ENCODE assay signal across 9 mouse cellular contexts in genomic region chr1:133397483-133398237, GRCm38 (mm10). TPM values are rescaled to one million over a fixed set of nuclear protein-coding genes. Genes with fewer than 3 reads are reported as not detected.
DNase-seq lines count a peak whose midpoint lies in the region; ATAC-seq and TF ChIP-seq lines count a peak whose summit lies in the region.
"Had no signal": no experiment of that assay in that cellular context is flagged by ENCODE, and none has a peak within 500 bp of the region (broad histone marks: within the 10 kb centered on the region; RNA-seq: fewer than 3 reads in every experiment).

No protein-coding gene starts in this region.

- 0 out of 2 replicates have a peak, but pooled peaks have one; percentile 27 for ATAC-seq in frontal cortex, adult (ENCODE audit: low TSS enrichment)
- ATAC-seq in forebrain, embryonic 13.5 days, result peak; percentile 57; the same call in 1 of the 2 replicates
- ATAC-seq in hindbrain, postnatal 0 days, result peak; percentile 72

- H3K9me3 ChIP-seq in forebrain, embryonic 13.5 days (replicated peaks), result no peaks in the 10 kb centered on the region
- H3K9me3 ChIP-seq in hindbrain, postnatal 0 days (ENCODE audit: low read length), result no peaks in the 10 kb centered on the region

- under 1% methylated on average over 17 of the region's 17 CpGs for WGBS in forebrain, embryonic 13.5 days
- WGBS in hindbrain, postnatal 0 days, result 7% methylated on average over 17 of the region's 17 CpGs

- H3K4me1 ChIP-seq in forebrain, embryonic 13.5 days, result peaks cover 22% of the 10 kb centered on the region
- peaks cover 11% of the 10 kb centered on the region; the same call in 1 of the 2 replicates for H3K4me1 ChIP-seq in hindbrain, postnatal 0 days (ENCODE audit: insufficient read depth, low read length)

- TF ChIP-seq CTCF in hindbrain, postnatal 0 days (IDR thresholded peaks at IDR 0.05; ENCODE audit: low read depth), result no peak

- H3K27ac ChIP-seq in forebrain, embryonic 13.5 days, result peak overlapping the region; percentile 66
- peak overlapping the region; percentile 77 for H3K27ac ChIP-seq in hindbrain, postnatal 0 days

- H3K27me3 ChIP-seq in forebrain, embryonic 13.5 days, result peaks cover 22% of the 10 kb centered on the region; the same call in 1 of the 2 replicates
- H3K27me3 ChIP-seq in hindbrain, postnatal 0 days (ENCODE audit: insufficient read depth, low read length), result no peaks in the 10 kb centered on the region

- DNase-seq in frontal cortex, postnatal 14 days (ENCODE audit: low spot score in 2 of 2), result no peak
- DNase-seq in hindbrain, postnatal 0 days (ENCODE audit: low spot score), result peak; percentile 51
- peak; percentile 59 for DNase-seq in lung, postnatal 36 days
- DNase-seq in adrenal gland, adult 8-10 months, result no peak
- no peak for DNase-seq in ovary, postnatal 36 days (ENCODE audit: low spot score)
- no peak for DNase-seq in thymus, postnatal 0 days (ENCODE audit: low spot score)

- H3K9ac ChIP-seq in forebrain, embryonic 13.5 days, result peak overlapping the region; percentile 52
- H3K9ac ChIP-seq in hindbrain, postnatal 0 days (replicated peaks; ENCODE audit: low read length), result peak overlapping the region; percentile 43; the same call in 1 of the 2 replicates

- H3K4me2 ChIP-seq in forebrain, embryonic 13.5 days, result peak overlapping the region; percentile 34
- H3K4me2 ChIP-seq in hindbrain, postnatal 0 days (ENCODE audit: low read depth, low read length), result peak overlapping the region; percentile 28

- no peak overlapping the region for H3K4me3 ChIP-seq in forebrain, embryonic 13.5 days
- no peak overlapping the region for H3K4me3 ChIP-seq in hindbrain, postnatal 0 days (ENCODE audit: low read length)

- H3K36me3 ChIP-seq in forebrain, embryonic 13.5 days (ENCODE audit: poor library complexity, severe bottlenecking), result peaks cover under 1% of the 10 kb centered on the region; the same call in 1 of the 2 replicates
- H3K36me3 ChIP-seq in hindbrain, postnatal 0 days (ENCODE audit: insufficient read depth, low read length), result no peaks in the 10 kb centered on the region

RNA-seq across cellular contexts. Expression of gene Sox13, which starts 26.5 kb away (rescaled TPM):
- 5.8 and 6.8 TPM in 2 replicates for polyA plus RNA-seq in forebrain, embryonic 13.5 days (2015; fragmentation: Nextera tagmentation; extraction: Ambion mirVana)
- 13.1 and 16.8 TPM in 2 replicates for total RNA-seq in hindbrain, postnatal 0 days (2014; rRNA removed)
- polyA plus RNA-seq in hindbrain, postnatal 0 days (2015; fragmentation: Nextera tagmentation; extraction: Ambion mirVana), result 2.9 and 3.3 TPM in 2 replicates
- 10 to 100 TPM; 14.7 to 25.2 (median 18.0) TPM for total RNA-seq in adrenal gland, adult 8-10 months (2022)
- 14.6 and 15.2 TPM in 2 replicates for polyA plus RNA-seq in thymus, postnatal 0 days (2015; fragmentation: Nextera tagmentation; extraction: Ambion mirVana)

RNA-seq across cellular contexts. Expression of gene Etnk2, which starts 34.3 kb away (rescaled TPM):
- polyA plus RNA-seq in forebrain, embryonic 13.5 days (2015; fragmentation: Nextera tagmentation; extraction: Ambion mirVana), result 2.9 TPM in 2 replicates
- 36.7 and 49.7 TPM in 2 replicates for total RNA-seq in hindbrain, postnatal 0 days (2014; rRNA removed)
- polyA plus RNA-seq in hindbrain, postnatal 0 days (2015; fragmentation: Nextera tagmentation; extraction: Ambion mirVana), result 27.4 and 29.6 TPM in 2 replicates
- total RNA-seq in adrenal gland, adult 8-10 months (2022), result 10 to 100 TPM in 2 of 4 experiments, 1 to 10 TPM in 2; 6.0 to 34.7 (median 13.4) TPM
- polyA plus RNA-seq in thymus, postnatal 0 days (2015; fragmentation: Nextera tagmentation; extraction: Ambion mirVana), result 0.12 and 0.27 TPM in 2 replicates
- total RNA-seq: neutrophil, adult 5-6 weeks had no signal

RNA-seq across cellular contexts. Expression of gene Ren1, which starts 47.4 kb away (rescaled TPM):
- not detected in 2 replicates for polyA plus RNA-seq in forebrain, embryonic 13.5 days (2015; fragmentation: Nextera tagmentation; extraction: Ambion mirVana)
- 0.58 and 1.1 TPM in 2 replicates for total RNA-seq in hindbrain, postnatal 0 days (2014; rRNA removed)
- 1.6 and 1.7 TPM in 2 replicates for polyA plus RNA-seq in hindbrain, postnatal 0 days (2015; fragmentation: Nextera tagmentation; extraction: Ambion mirVana)
- 1 to 10 TPM in 3 of 4 experiments, under 1 TPM in 1; 0.97 to 5.8 (median 4.7) TPM for total RNA-seq in adrenal gland, adult 8-10 months (2022)
- polyA plus RNA-seq in thymus, postnatal 0 days (2015; fragmentation: Nextera tagmentation; extraction: Ambion mirVana), result 0.59 and 0.91 TPM in 2 replicates
- total RNA-seq: neutrophil, adult 5-6 weeks had no signal

Comparison
In these comparisons a context has a peak if more than half of its experiments do, and no peak if none do; other contexts are left out.
1. DNase-seq: peak in hindbrain, postnatal 0 days (single experiment) and lung, postnatal 36 days (single experiment); none in frontal cortex, postnatal 14 days (0 of 2), adrenal gland, adult 8-10 months (single experiment), ovary, postnatal 36 days (single experiment) and thymus, postnatal 0 days (single experiment).
2. Peak in every context shown above with its lines, with median percentiles within 50 percentile points of each other: ATAC-seq.